Mouse (Mus musculus) intestine, embryonic 16.5 days (tissue): ENCODE measurements around the gene Rcor2. TPM values are rescaled to one million over a fixed set of nuclear protein-coding genes. Genes with fewer than 3 reads are reported as not detected.

Experiments used
- ATAC-seq: fragments of 200-750 bp; cut with Nextera tagmentation; 2 replicates; pipeline ENCODE4 v1.8.0; 2017; ENCODE audit warnings: moderate TSS enrichment, moderate library complexity
- H3K27ac ChIP-seq: fragments of 300-500 bp; sonication (generic); 2 replicates; pipeline ENCODE4 v1.5.1; 2014; ENCODE audit warnings: mild to moderate bottlenecking, low read length
- H3K27me3 ChIP-seq: fragments of 300-500 bp; sonication (generic); replicated peaks from 2 replicates; pipeline ENCODE4 v1.6.1; 2014; ENCODE audit warnings: low read length, control low read depth, mixed read lengths; ENCODE audit not compliant: control insufficient read depth, insufficient read depth
- H3K36me3 ChIP-seq: fragments of 300-500 bp; sonication (generic); 2 replicates; pipeline ENCODE4 v1.6.1; 2014; ENCODE audit warnings: low read length, control low read depth; ENCODE audit not compliant: control insufficient read depth, insufficient read depth
- H3K4me1 ChIP-seq: fragments of 300-500 bp; sonication (generic); 2 replicates; pipeline ENCODE4 v1.6.1; 2014; ENCODE audit warnings: low read length, control low read depth, mixed read lengths; ENCODE audit not compliant: control insufficient read depth, insufficient read depth
- H3K4me2 ChIP-seq: fragments of 300-500 bp; sonication (generic); 2 replicates; pipeline ENCODE4 v1.6.1; 2014; ENCODE audit warnings: low read depth, low read length, control low read depth
- H3K4me3 ChIP-seq: fragments of 300-500 bp; sonication (generic); 2 replicates; pipeline ENCODE4 v1.5.1; 2014; ENCODE audit warnings: mild to moderate bottlenecking, low read length
- H3K9ac ChIP-seq: fragments of 300-500 bp; sonication (generic); 2 replicates; pipeline ENCODE4 v1.6.1; 2014; ENCODE audit warnings: low read depth, low read length
- H3K9me3 ChIP-seq: fragments of 300-500 bp; sonication (generic); 2 replicates; pipeline ENCODE4 v1.6.1; 2016; ENCODE audit warnings: low read length, control low read depth; ENCODE audit not compliant: control insufficient read depth
- WGBS: fragments of 180-500 bp; shearing (Covaris S2); extraction: QIAGEN DNeasy Blood & Tissue Kit; methylation state at CpG from one replicate; pipeline ENCODE4 v1.1.7; 2014; 5-methylcytosine and 5-hydroxymethylcytosine counted together
- polyA plus RNA-seq: library from polyadenylated mRNA; unstranded; fragments of >200 nt; fragmentation: Nextera tagmentation; extraction: Ambion mirVana; gene quantifications from 2 replicates; pipeline ENCODE4 v1.2.1, GENCODE M21; 2015

Rcor2 gene
- polyA plus RNA-seq, 1 experiment from 2014 or later, result 9.0 TPM

DNA sequence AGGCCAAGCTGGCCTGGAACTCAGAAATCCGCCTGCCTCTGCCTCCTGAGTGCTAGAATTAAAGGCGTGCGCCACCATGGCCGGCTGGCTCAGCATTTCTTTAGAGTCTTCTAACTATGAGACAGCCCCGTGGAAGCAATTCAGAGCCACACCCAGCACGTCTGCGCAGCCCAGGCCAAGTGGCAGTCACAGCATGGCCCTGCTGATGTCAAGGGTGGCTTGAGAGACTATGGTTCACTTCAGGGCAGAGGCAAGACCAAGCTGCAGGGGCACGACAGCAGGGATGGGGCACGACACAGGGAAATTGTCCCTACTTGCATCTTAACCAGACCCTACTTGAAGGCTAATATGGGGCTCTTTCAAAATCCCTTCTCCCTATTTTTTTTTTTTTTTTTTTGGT is 31.7 kb upstream of the Rcor2 start:
- Histone ChIP-seq H3K4me3 (no peak overlapping the region), H3K27me3 (no peaks in the 10 kb centered on the region), H3K27ac (no peak overlapping the region), H3K4me2 (no peak overlapping the region), H3K36me3 (peaks cover 3% of the 10 kb centered on the region), H3K4me1 (peaks cover 3% of the 10 kb centered on the region; the same call in 1 of the 2 replicates), H3K9me3 (no peaks in the 10 kb centered on the region), H3K9ac (no peak overlapping the region)
- ATAC-seq, result no peak
- WGBS, result 87% methylated on average over 9 of the region's 9 CpGs

GRCm38 (mm10) chr19:7236011-7236410 is 31.1 kb upstream of the Rcor2 start:
- no peak overlapping the region for H3K4me2 ChIP-seq
- no peak overlapping the region for H3K9ac ChIP-seq
- no peak overlapping the region for H3K27ac ChIP-seq
- no peaks in the 10 kb centered on the region for H3K27me3 ChIP-seq
- WGBS, result 95% methylated on average over 2 of the region's 2 CpGs
- no peak overlapping the region for H3K4me3 ChIP-seq
- H3K4me1 ChIP-seq, result peaks cover 3% of the 10 kb centered on the region; the same call in 1 of the 2 replicates
- peaks cover 3% of the 10 kb centered on the region for H3K36me3 ChIP-seq
- no peaks in the 10 kb centered on the region for H3K9me3 ChIP-seq
- ATAC-seq, result no peak

DNA sequence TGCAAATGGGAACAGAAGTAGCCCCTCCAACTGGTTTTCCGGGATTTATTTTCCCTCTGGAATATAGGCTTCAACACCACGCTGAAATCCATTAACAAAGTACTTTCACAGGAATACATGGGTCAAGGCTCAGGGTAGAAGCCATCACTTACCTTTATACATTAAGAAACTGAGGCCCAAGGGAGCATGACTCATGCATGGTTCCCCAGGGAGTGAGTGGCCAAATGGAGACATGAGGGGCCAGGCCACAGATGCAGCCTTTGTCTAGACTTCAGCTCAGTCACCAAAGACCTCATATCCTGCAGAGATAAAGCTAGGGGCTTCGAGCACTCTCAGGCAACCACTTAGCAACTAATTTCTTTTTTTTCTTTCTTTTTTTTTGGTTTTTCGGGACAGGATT is 30.4 kb upstream of the Rcor2 start:
- WGBS, result 93% methylated on average over 4 of the region's 4 CpGs
- Histone ChIP-seq H3K36me3 (peaks cover 3% of the 10 kb centered on the region), H3K9ac (no peak overlapping the region), H3K27me3 (no peaks in the 10 kb centered on the region), H3K27ac (no peak overlapping the region), H3K4me1 (peaks cover 3% of the 10 kb centered on the region; the same call in 1 of the 2 replicates), H3K9me3 (no peaks in the 10 kb centered on the region), H3K4me2 (no peak overlapping the region), H3K4me3 (no peak overlapping the region)
- ATAC-seq, result no peak

DNA sequence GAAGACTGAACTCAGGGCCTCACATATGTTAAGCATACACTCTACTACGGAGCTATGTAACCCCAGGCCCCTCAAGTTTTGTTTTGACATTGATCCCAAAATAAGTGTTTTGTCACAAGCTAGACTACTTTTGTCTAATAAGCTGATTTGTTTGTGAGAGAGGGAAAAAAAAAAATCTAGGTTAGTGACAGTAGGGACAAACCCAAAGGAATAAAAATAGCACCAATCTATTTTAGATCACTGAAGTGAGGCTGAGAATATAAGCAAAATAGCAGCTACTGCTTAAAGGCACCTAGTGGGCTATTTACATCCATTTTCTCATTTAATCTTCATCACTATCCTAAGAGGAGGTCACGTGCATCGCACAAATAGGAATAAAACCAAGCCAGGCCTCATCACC is 27.6 kb upstream of the Rcor2 start:
- peak overlapping the region; percentile 73; the same call in 1 of the 2 replicates for H3K4me3 ChIP-seq
- no peak overlapping the region for H3K27ac ChIP-seq
- H3K9ac ChIP-seq, result peak overlapping the region; percentile 84; the same call in 1 of the 2 replicates
- 88% methylated on average over 3 of the region's 3 CpGs for WGBS
- H3K27me3 ChIP-seq, result no peaks in the 10 kb centered on the region
- H3K4me2 ChIP-seq, result peak overlapping the region; percentile 77
- no peaks in the 10 kb centered on the region for H3K9me3 ChIP-seq
- no peak for ATAC-seq
- peaks cover 3% of the 10 kb centered on the region; the same call in 1 of the 2 replicates for H3K4me1 ChIP-seq
- H3K36me3 ChIP-seq, result no peaks in the 10 kb centered on the region

- Histone ChIP-seq H3K9ac (peak overlapping the region; percentile 84), H3K4me2 (peak overlapping the region; percentile 77), H3K4me1 (peaks cover 3% of the 10 kb centered on the region; the same call in 1 of the 2 replicates), H3K9me3 (no peaks in the 10 kb centered on the region), H3K27ac (peak overlapping the region; percentile 77), H3K27me3 (no peaks in the 10 kb centered on the region), H3K36me3 (no peaks in the 10 kb centered on the region), H3K4me3 (peak overlapping the region; percentile 73)
- ATAC-seq, result 0 out of 2 replicates have a peak, but pooled peaks have one; percentile 1
- WGBS, result under 1% methylated on average over 13 of the region's 13 CpGs
These were observed 26.8 kb upstream of the Rcor2 start for GRCm38 (mm10) chr19:7240291-7240690.

GRCm38 (mm10) chr19:7240782-7241690 is 26.1 kb upstream of the Rcor2 start, which contains the start of gene Naa40:
TSS of gene Naa40 (minus strand) at chr19:7241183.
- no peaks in the 10 kb centered on the region for H3K27me3 ChIP-seq
- peak within 1 kb of the TSS; percentile 84 for H3K9ac ChIP-seq
- H3K4me3 ChIP-seq, result peak within 1 kb of the TSS; percentile 73
- peak; percentile 97 for ATAC-seq
- H3K27ac ChIP-seq, result peak within 1 kb of the TSS; percentile 77
- WGBS, result under 1% methylated on average over 78 of the region's 80 CpGs
- no peaks in the 10 kb centered on the region for H3K9me3 ChIP-seq
- H3K4me1 ChIP-seq, result peaks cover 3% of the 10 kb centered on the region; the same call in 1 of the 2 replicates
- H3K4me2 ChIP-seq, result peak within 1 kb of the TSS; percentile 77
- H3K36me3 ChIP-seq, result no peaks in the 10 kb centered on the region

GRCm38 (mm10) chr19:7246021-7246420 is 21.1 kb upstream of the Rcor2 start:
- H3K4me1 ChIP-seq, result no peaks in the 10 kb centered on the region
- ATAC-seq, result 0 out of 2 replicates have a peak, but pooled peaks have one; percentile 20
- H3K9ac ChIP-seq, result no peak overlapping the region
- no peaks in the 10 kb centered on the region for H3K36me3 ChIP-seq
- H3K9me3 ChIP-seq, result no peaks in the 10 kb centered on the region
- H3K4me2 ChIP-seq, result no peak overlapping the region
- WGBS, result 74% methylated on average over 3 of the region's 3 CpGs
- H3K4me3 ChIP-seq, result no peak overlapping the region
- no peaks in the 10 kb centered on the region for H3K27me3 ChIP-seq
- no peak overlapping the region for H3K27ac ChIP-seq

DNA sequence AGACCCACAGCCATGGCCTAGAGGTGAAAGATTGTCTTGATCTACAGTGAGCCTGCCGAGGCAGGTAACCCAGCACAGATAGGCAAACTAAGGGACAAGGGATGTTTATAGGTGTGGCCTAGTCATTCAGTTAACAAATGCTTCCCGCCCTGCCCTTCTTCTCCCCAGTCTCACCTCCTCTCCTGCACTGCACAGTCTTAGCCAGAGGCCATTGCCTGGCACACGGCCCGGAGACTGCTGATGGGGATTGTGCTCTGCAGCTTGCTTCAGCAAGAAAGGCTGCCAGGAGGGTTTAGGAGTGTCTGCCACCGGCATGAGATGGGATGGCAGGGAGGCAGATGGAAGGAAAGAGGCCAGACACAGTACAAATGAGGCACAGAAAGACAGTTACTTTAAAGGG is 9.2 kb upstream of the Rcor2 start:
- no peaks in the 10 kb centered on the region for H3K27me3 ChIP-seq
- H3K27ac ChIP-seq, result no peak overlapping the region
- no peak overlapping the region for H3K4me3 ChIP-seq
- H3K4me1 ChIP-seq, result no peaks in the 10 kb centered on the region
- no peak overlapping the region for H3K9ac ChIP-seq
- no peaks in the 10 kb centered on the region for H3K36me3 ChIP-seq
- WGBS, result 73% methylated on average over 5 of the region's 5 CpGs
- no peaks in the 10 kb centered on the region for H3K9me3 ChIP-seq
- H3K4me2 ChIP-seq, result no peak overlapping the region
- no peak for ATAC-seq

DNA sequence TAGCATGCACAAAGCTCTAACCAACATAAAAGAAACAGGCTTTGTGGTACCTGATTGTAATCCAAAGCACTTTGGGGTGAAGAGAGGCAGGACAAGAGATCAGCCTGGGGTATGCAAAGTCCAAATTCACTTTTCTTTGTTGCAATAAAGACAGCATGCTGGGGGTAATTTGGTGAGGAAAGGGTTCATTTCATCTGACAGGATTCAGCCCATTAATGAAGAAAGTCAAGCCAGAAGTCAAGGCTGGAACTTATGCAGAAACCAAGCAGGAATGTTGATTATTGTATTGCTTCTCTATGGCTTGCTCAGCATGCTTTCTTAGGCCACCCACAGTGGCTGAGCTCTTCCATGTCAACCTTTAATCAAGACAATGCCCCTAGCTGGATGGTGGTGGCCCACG is 5.6 kb upstream of the Rcor2 start:
- no peak overlapping the region for H3K4me2 ChIP-seq
- H3K36me3 ChIP-seq, result no peaks in the 10 kb centered on the region
- no peaks in the 10 kb centered on the region for H3K27me3 ChIP-seq
- no peak for ATAC-seq
- H3K9me3 ChIP-seq, result no peaks in the 10 kb centered on the region
- peaks cover 24% of the 10 kb centered on the region for H3K4me1 ChIP-seq
- H3K9ac ChIP-seq, result no peak overlapping the region
- WGBS, result 85% methylated on average over 1 of the region's 1 CpGs
- no peak overlapping the region for H3K4me3 ChIP-seq
- no peak overlapping the region for H3K27ac ChIP-seq
